Mouse (Mus musculus) CH12.LX (cell line): ENCODE results near the gene Glp2r. TPM values are rescaled to one million over a fixed set of nuclear protein-coding genes. Genes with fewer than 3 reads are reported as not detected.

Source experiments
- DNase-seq: peaks from one replicate; pipeline ENCODE4 v3.0.0-alpha.2; 2013; ENCODE audit errors: extremely low read depth
- H3K27ac ChIP-seq: 2 replicates; pipeline ENCODE4 v1.5.1; 2012; ENCODE audit warnings: low read depth, mild to moderate bottlenecking, control low read depth, moderate library complexity; ENCODE audit not compliant: insufficient read depth
- H3K27me3 ChIP-seq: replicated peaks from 2 replicates; pipeline ENCODE3; 2012; ENCODE audit warnings: inconsistent platforms
- H3K36me3 ChIP-seq, 2 experiments: replicated peaks in 1 of 2; 2 replicates each; pipeline versions ENCODE3 to v1.6.1; 2012; ENCODE audit warnings: inconsistent platforms in 1 of 2, low read length in 1 of 2, mild to moderate bottlenecking in 1 of 2, mixed read lengths in 1 of 2, moderate library complexity in 1 of 2; ENCODE audit not compliant: control insufficient read depth in 1 of 2, insufficient read depth in 1 of 2
- H3K4me1 ChIP-seq, 2 experiments: 2 replicates each; pipeline ENCODE4 v1.6.1; 2012; ENCODE audit warnings: inconsistent platforms in 1 of 2, moderate library complexity in 1 of 2; ENCODE audit not compliant: insufficient read depth in 2 of 2, control insufficient read depth in 1 of 2
- H3K4me2 ChIP-seq: 2 replicates; pipeline ENCODE4 v1.6.1; 2012; ENCODE audit warnings: low read depth, mild to moderate bottlenecking, control low read depth; ENCODE audit not compliant: poor library complexity, insufficient read depth, severe bottlenecking
- H3K4me3 ChIP-seq, 3 experiments: fragments of 150-350 bp in 1 of 3; sonication (generic) in 1 of 3; replicated peaks in 1 of 3; 2 replicates each; pipeline versions ENCODE3 to v1.5.1; 2011 to 2012; ENCODE audit warnings: low read depth in 2 of 3, low read length in 2 of 3, mild to moderate bottlenecking in 2 of 3, moderate library complexity in 2 of 3, control low read depth in 1 of 3, improper control_type of control experiment in 1 of 3, inconsistent platforms in 1 of 3, mixed read lengths in 1 of 3; ENCODE audit not compliant: poor library complexity in 1 of 3
- H3K79me2 ChIP-seq: replicated peaks from 2 replicates; pipeline ENCODE4 v1.6.1; 2012; ENCODE audit warnings: mild to moderate bottlenecking, moderate library complexity; ENCODE audit not compliant: control insufficient read depth, poor library complexity, insufficient read depth, severe bottlenecking; ENCODE audit errors: extremely low read depth
- H3K9ac ChIP-seq: 2 replicates; pipeline ENCODE4 v1.6.1; 2012; ENCODE audit warnings: low read depth, mild to moderate bottlenecking, control low read depth, moderate library complexity; ENCODE audit not compliant: insufficient read depth
- H3K9me3 ChIP-seq: replicated peaks from 2 replicates; pipeline ENCODE3; 2012; ENCODE audit warnings: low read length, inconsistent platforms, mixed read lengths
- BHLHE40 ChIP-seq: IDR thresholded peaks from 2 replicates; pipeline ENCODE4 v1.6.1; 2011; ENCODE audit warnings: mild to moderate bottlenecking, low read depth, low read length, improper control_type of control experiment
- CTCF ChIP-seq, 2 experiments: IDR thresholded peaks in 1 of 2; conservative IDR thresholded peaks in 1 of 2; 2 replicates each; pipeline ENCODE4 v1.5.1; 2011 to 2012; ENCODE audit warnings: low read depth in 2 of 2, low read length in 2 of 2, improper control_type of control experiment in 1 of 2, inconsistent platforms in 1 of 2, mild to moderate bottlenecking in 1 of 2, moderate library complexity in 1 of 2
- E2F4 ChIP-seq: IDR thresholded peaks from 2 replicates; pipeline ENCODE4 v1.6.1; 2011; ENCODE audit warnings: low read depth, low read length, improper control_type of control experiment; ENCODE audit not compliant: insufficient replicate concordance
- EP300 ChIP-seq: IDR thresholded peaks from 2 replicates; pipeline ENCODE4 v1.6.1; 2011; ENCODE audit warnings: low read length, improper control_type of control experiment
- JUND ChIP-seq: conservative IDR thresholded peaks from 2 replicates; pipeline ENCODE4 v1.6.1; 2011; ENCODE audit warnings: low read depth, low read length, improper control_type of control experiment
- MAX ChIP-seq: IDR thresholded peaks from 2 replicates; pipeline ENCODE4 v1.6.1; 2011; ENCODE audit warnings: low read length, improper control_type of control experiment
- MEF2A ChIP-seq: IDR thresholded peaks from 2 replicates; pipeline ENCODE4 v1.6.1; 2014; ENCODE audit warnings: low read depth, mild to moderate bottlenecking, inconsistent platforms, low read length, improper control_type of control experiment, borderline replicate concordance
- MYC ChIP-seq: IDR thresholded peaks from 2 replicates; pipeline ENCODE4 v1.6.1; 2011; ENCODE audit warnings: low read depth, mild to moderate bottlenecking, improper control_type of control experiment, low read length
- NRF1 ChIP-seq: IDR thresholded peaks from 2 replicates; pipeline ENCODE4 v1.6.1; 2014; ENCODE audit warnings: low read depth, mild to moderate bottlenecking, inconsistent platforms, low read length, improper control_type of control experiment, moderate library complexity
- PAX5 ChIP-seq: IDR thresholded peaks from 2 replicates; pipeline ENCODE4 v1.6.1; 2012; ENCODE audit warnings: low read length, inconsistent platforms, mixed read lengths
- POLR2AphosphoS2 ChIP-seq: IDR thresholded peaks from 2 replicates; pipeline ENCODE4 v1.6.1; 2011; ENCODE audit warnings: low read depth, low read length, improper control_type of control experiment
- RAD21 ChIP-seq: IDR thresholded peaks from 2 replicates; pipeline ENCODE4 v1.6.1; 2011; ENCODE audit warnings: low read depth, mild to moderate bottlenecking, low read length, improper control_type of control experiment, moderate library complexity
- RCOR1 ChIP-seq: conservative IDR thresholded peaks from 2 replicates; pipeline ENCODE4 v1.6.1; 2012; ENCODE audit warnings: low read depth, mild to moderate bottlenecking, inconsistent platforms, low read length, improper control_type of control experiment
- SMC3 ChIP-seq: IDR thresholded peaks from 2 replicates; pipeline ENCODE4 v1.6.1; 2011; ENCODE audit warnings: low read depth, low read length, improper control_type of control experiment
- TBP ChIP-seq: conservative IDR thresholded peaks from 2 replicates; pipeline ENCODE4 v1.6.1; 2011; ENCODE audit warnings: low read depth, low read length, improper control_type of control experiment
- TCF12 ChIP-seq: IDR thresholded peaks from 2 replicates; pipeline ENCODE4 v1.6.1; 2014; ENCODE audit warnings: low read depth, mild to moderate bottlenecking, inconsistent platforms, low read length, improper control_type of control experiment
- UBTF ChIP-seq: IDR thresholded peaks from 2 replicates; pipeline ENCODE4 v1.6.1; 2012; ENCODE audit warnings: low read depth, mild to moderate bottlenecking, inconsistent platforms, low read length, improper control_type of control experiment, moderate library complexity
- ZC3H11A ChIP-seq: IDR thresholded peaks from 2 replicates; pipeline ENCODE4 v1.6.1; 2012; ENCODE audit warnings: low read depth, mild to moderate bottlenecking, inconsistent platforms, low read length, improper control_type of control experiment
- ZKSCAN1 ChIP-seq: IDR thresholded peaks from 2 replicates; pipeline ENCODE4 v1.6.1; 2012; ENCODE audit warnings: low read depth, inconsistent platforms, low read length, improper control_type of control experiment, borderline replicate concordance
- ZNF384 ChIP-seq: IDR thresholded peaks from 2 replicates; pipeline ENCODE4 v1.6.1; 2012; ENCODE audit warnings: low read depth, low read length, improper control_type of control experiment, inconsistent platforms
- dilution Hi-C: fragments of 300-500 bp; cut with MboI; formaldehyde crosslinking; loops from 2 replicates; pipeline ENCODE4 v1.14.3; 2020; ENCODE audit warnings: low sequenced_read_pairs; ENCODE audit not compliant: extremely low pct_unique_long_range_greater_than_20kb, extremely low pct_ligation_motif_present
- in situ Hi-C: fragments of 300-500 bp; cut with MboI; formaldehyde crosslinking; loops from 3 replicates; pipeline ENCODE4 v1.14.3; 2019; ENCODE audit warnings: low sequenced_read_pairs, low pct_ligation_motif_present, low pct_unique_long_range_greater_than_20kb, mixed read lengths
- polyA plus RNA-seq: library from polyadenylated mRNA; unstranded; fragments of >175 nt; gene quantifications from 2 replicates; pipeline ENCODE4 v1.2.1, GENCODE M21; 2012; ENCODE audit warnings: low read depth; ENCODE audit not compliant: insufficient read length
- total RNA-seq, 2 experiments: library from RNA; depleted of rRNA; stranded (reverse); fragments of 300-350 nt in 1 of 2; fragments of >200 nt in 1 of 2; gene quantifications; 2 replicates each; pipeline ENCODE4 v1.2.3; 2012 to 2014

Glp2r gene
- total and polyA plus RNA-seq, 3 experiments, result 0.04 to 0.09 (median 0.07) TPM

DNA sequence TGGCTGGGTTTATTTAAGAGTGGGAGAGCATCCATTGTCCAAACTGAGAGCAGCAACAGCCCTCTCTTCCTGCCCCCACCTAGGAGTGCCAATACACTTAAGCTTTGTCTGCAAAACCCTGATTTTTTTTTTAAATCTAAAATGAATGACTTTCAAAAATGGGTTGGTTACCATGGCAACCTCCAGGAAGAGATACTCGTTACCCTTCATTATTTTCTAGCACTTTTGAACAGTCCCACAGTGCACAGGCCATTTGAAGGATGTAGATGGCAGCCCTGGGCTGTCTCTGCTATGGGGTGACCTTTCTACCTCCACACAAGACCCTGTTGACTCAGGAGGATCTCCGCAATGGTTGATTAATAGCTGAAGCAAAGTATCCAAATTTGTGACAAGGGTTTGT, 84.8 kb downstream of the Glp2r start:
- Histone ChIP-seq H3K9ac (no peak overlapping the region), H3K27ac (no peak overlapping the region), H3K36me3 (peaks cover 0 to 46% of the 10 kb centered on the region in 2 experiments), H3K79me2 (no peaks in the 10 kb centered on the region), H3K4me2 (no peak overlapping the region), H3K4me1 (peaks cover 6 to 14% of the 10 kb centered on the region in 2 experiments), H3K9me3 (no peaks in the 10 kb centered on the region), H3K27me3 (no peaks in the 10 kb centered on the region), H3K4me3 (no peak overlapping the region)
- dilution Hi-C loops (no loop called here), in situ Hi-C loops (no loop called here)
- TF ChIP-seq RCOR1, result no peak
- no peak for DNase-seq

DNA sequence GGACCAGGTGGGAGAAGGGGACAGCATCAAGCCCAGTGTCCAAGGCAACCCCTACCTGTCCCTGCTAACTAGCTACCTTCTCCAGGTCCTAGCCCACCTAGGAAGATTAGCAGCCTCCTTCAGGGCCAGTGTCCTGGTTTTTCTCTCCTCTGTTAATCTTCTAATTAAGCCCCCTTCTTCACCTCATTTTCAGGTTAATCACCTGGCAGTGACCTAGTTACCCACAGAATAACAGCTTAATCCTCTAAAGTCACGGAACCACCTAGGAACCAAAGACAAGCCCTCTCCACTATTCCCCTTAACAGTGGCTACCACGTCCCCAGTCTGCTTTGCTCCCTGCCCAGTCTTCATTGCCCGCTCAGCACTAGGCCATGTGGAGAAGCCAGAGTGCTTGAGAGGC, 89.1 kb downstream of the Glp2r start:
- H3K9ac ChIP-seq, result no peak overlapping the region
- DNase-seq, result no peak
- H3K27me3 ChIP-seq, result no peaks in the 10 kb centered on the region
- peaks cover 10 to 22% of the 10 kb centered on the region in 2 experiments for H3K4me1 ChIP-seq
- dilution Hi-C loops (no loop called here), in situ Hi-C loops (no loop called here)
- no peak overlapping the region for H3K4me3 ChIP-seq
- H3K36me3 ChIP-seq, result peaks cover 0 to 70% of the 10 kb centered on the region in 2 experiments
- H3K4me2 ChIP-seq, result no peak overlapping the region
- no peaks in the 10 kb centered on the region for H3K79me2 ChIP-seq
- TF ChIP-seq ZKSCAN1 (no peak), JUND (no peak), TCF12 (no peak), MAX (no peak), POLR2AphosphoS2 (no peak), RAD21 (no peak), NRF1 (no peak), BHLHE40 (no peak), MEF2A (no peak), UBTF (no peak), MYC (no peak), TBP (no peak), E2F4 (no peak), PAX5 (no peak), ZNF384 (no peak), RCOR1 (no peak), SMC3 (no peak), ZC3H11A (no peak), EP300 (no peak), CTCF (conservative IDR thresholded peaks at IDR 0.05 in 1 of 2, IDR thresholded peaks at IDR 0.05 in 1 of 2; ENCODE audit: low read depth in 2 of 2, low read length in 2 of 2) (no peak)
- H3K27ac ChIP-seq, result no peak overlapping the region
- no peaks in the 10 kb centered on the region for H3K9me3 ChIP-seq
